Mouse (Mus musculus): ENCODE results near the gene Mllt6. TPM values are rescaled to one million over a fixed set of nuclear protein-coding genes. Genes with fewer than 3 reads are reported as not detected.

Gene Mllt6
- polyA plus RNA-seq, 1 experiment from 2014 or later, result 3.5 TPM

Small RNA genes lying within 50 kb of the gene (microRNA-seq; reads per million reads assigned to microRNA genes)
- gene Gm24158, result not detected
- not detected for gene Mir6927

Other genes with a start within 250 kb of the Mllt6 start
- 9.9 and 10.1 TPM in 2 replicates for gene Arhgap23, start 247.9 kb upstream of the Mllt6 start, polyA plus RNA-seq (2015; fragmentation: Nextera tagmentation; extraction: Ambion mirVana)
- gene 4933428G20Rik, start 163.1 kb upstream of the Mllt6 start, polyA plus RNA-seq (2015; fragmentation: Nextera tagmentation; extraction: Ambion mirVana), result 1.2 and 1.3 TPM in 2 replicates
- gene Srcin1, start 87.2 kb upstream of the Mllt6 start, polyA plus RNA-seq (2015; fragmentation: Nextera tagmentation; extraction: Ambion mirVana), result 11.9 TPM in 2 replicates
- gene Epop, start 33.7 kb upstream of the Mllt6 start, polyA plus RNA-seq (2015; fragmentation: Nextera tagmentation; extraction: Ambion mirVana), result 2.6 and 3.0 TPM in 2 replicates
- gene Cisd3, start 22.4 kb downstream of the Mllt6 start, polyA plus RNA-seq (2015; fragmentation: Nextera tagmentation; extraction: Ambion mirVana), result 33.2 and 37.0 TPM in 2 replicates
- 18.9 and 19.5 TPM in 2 replicates for gene Pcgf2, start 37.1 kb downstream of the Mllt6 start, polyA plus RNA-seq (2015; fragmentation: Nextera tagmentation; extraction: Ambion mirVana)
- 416 and 449 TPM in 2 replicates for gene Psmb3, start 40.0 kb downstream of the Mllt6 start, polyA plus RNA-seq (2015; fragmentation: Nextera tagmentation; extraction: Ambion mirVana)
- gene Pip4k2b, start 81.3 kb downstream of the Mllt6 start, polyA plus RNA-seq (2015; fragmentation: Nextera tagmentation; extraction: Ambion mirVana), result 4.0 and 4.2 TPM in 2 replicates
- gene Cwc25, start 103.1 kb downstream of the Mllt6 start, polyA plus RNA-seq (2015; fragmentation: Nextera tagmentation; extraction: Ambion mirVana), result 14.9 and 16.2 TPM in 2 replicates
- 0.26 and 0.28 TPM in 2 replicates for gene 1700001P01Rik, start 112.5 kb downstream of the Mllt6 start, polyA plus RNA-seq (2015; fragmentation: Nextera tagmentation; extraction: Ambion mirVana)
- 296 and 312 TPM in 2 replicates for gene Rpl23, start 119.0 kb downstream of the Mllt6 start, polyA plus RNA-seq (2015; fragmentation: Nextera tagmentation; extraction: Ambion mirVana)
- 152 and 173 TPM in 2 replicates for gene Lasp1, start 135.6 kb downstream of the Mllt6 start, polyA plus RNA-seq (2015; fragmentation: Nextera tagmentation; extraction: Ambion mirVana)
- gene B230217C12Rik, start 177.4 kb downstream of the Mllt6 start, polyA plus RNA-seq (2015; fragmentation: Nextera tagmentation; extraction: Ambion mirVana), result 32.4 and 38.8 TPM in 2 replicates
- gene Fbxo47, start 220.7 kb downstream of the Mllt6 start, polyA plus RNA-seq (2015; fragmentation: Nextera tagmentation; extraction: Ambion mirVana), result 0.60 and 0.69 TPM in 2 replicates